Mouse (Mus musculus) CH12.LX (cell line): Measurements from ENCODE around the gene Casz1. TPM values are rescaled to one million over a fixed set of nuclear protein-coding genes. Genes with fewer than 3 reads are reported as not detected.

Experiments used
- DNase-seq: peaks from one replicate; pipeline ENCODE4 v3.0.0-alpha.2; 2013; ENCODE audit errors: extremely low read depth
- H3K27ac ChIP-seq: 2 replicates; pipeline ENCODE4 v1.5.1; 2012; ENCODE audit warnings: low read depth, mild to moderate bottlenecking, control low read depth, moderate library complexity; ENCODE audit not compliant: insufficient read depth
- H3K27me3 ChIP-seq: replicated peaks from 2 replicates; pipeline ENCODE3; 2012; ENCODE audit warnings: inconsistent platforms
- H3K36me3 ChIP-seq, 2 experiments: replicated peaks in 1 of 2; 2 replicates each; pipeline versions ENCODE3 to v1.6.1; 2012; ENCODE audit warnings: inconsistent platforms in 1 of 2, low read length in 1 of 2, mild to moderate bottlenecking in 1 of 2, mixed read lengths in 1 of 2, moderate library complexity in 1 of 2; ENCODE audit not compliant: control insufficient read depth in 1 of 2, insufficient read depth in 1 of 2
- H3K4me1 ChIP-seq, 2 experiments: 2 replicates each; pipeline ENCODE4 v1.6.1; 2012; ENCODE audit warnings: inconsistent platforms in 1 of 2, moderate library complexity in 1 of 2; ENCODE audit not compliant: insufficient read depth in 2 of 2, control insufficient read depth in 1 of 2
- H3K4me2 ChIP-seq: 2 replicates; pipeline ENCODE4 v1.6.1; 2012; ENCODE audit warnings: low read depth, mild to moderate bottlenecking, control low read depth; ENCODE audit not compliant: poor library complexity, insufficient read depth, severe bottlenecking
- H3K4me3 ChIP-seq, 3 experiments: fragments of 150-350 bp in 1 of 3; sonication (generic) in 1 of 3; replicated peaks in 1 of 3; 2 replicates each; pipeline versions ENCODE3 to v1.5.1; 2011 to 2012; ENCODE audit warnings: low read depth in 2 of 3, low read length in 2 of 3, mild to moderate bottlenecking in 2 of 3, moderate library complexity in 2 of 3, control low read depth in 1 of 3, improper control_type of control experiment in 1 of 3, inconsistent platforms in 1 of 3, mixed read lengths in 1 of 3; ENCODE audit not compliant: poor library complexity in 1 of 3
- H3K79me2 ChIP-seq: replicated peaks from 2 replicates; pipeline ENCODE4 v1.6.1; 2012; ENCODE audit warnings: mild to moderate bottlenecking, moderate library complexity; ENCODE audit not compliant: control insufficient read depth, poor library complexity, insufficient read depth, severe bottlenecking; ENCODE audit errors: extremely low read depth
- H3K9ac ChIP-seq: 2 replicates; pipeline ENCODE4 v1.6.1; 2012; ENCODE audit warnings: low read depth, mild to moderate bottlenecking, control low read depth, moderate library complexity; ENCODE audit not compliant: insufficient read depth
- H3K9me3 ChIP-seq: replicated peaks from 2 replicates; pipeline ENCODE3; 2012; ENCODE audit warnings: low read length, inconsistent platforms, mixed read lengths
- BHLHE40 ChIP-seq: IDR thresholded peaks from 2 replicates; pipeline ENCODE4 v1.6.1; 2011; ENCODE audit warnings: mild to moderate bottlenecking, low read depth, low read length, improper control_type of control experiment
- CHD1 ChIP-seq: IDR thresholded peaks from 2 replicates; pipeline ENCODE4 v1.6.1; 2012; ENCODE audit warnings: low read depth, low read length, improper control_type of control experiment, inconsistent platforms
- CHD2 ChIP-seq: IDR thresholded peaks from 2 replicates; pipeline ENCODE4 v1.6.1; 2011; ENCODE audit warnings: low read length, improper control_type of control experiment
- EP300 ChIP-seq: IDR thresholded peaks from 2 replicates; pipeline ENCODE4 v1.6.1; 2011; ENCODE audit warnings: low read length, improper control_type of control experiment
- ETS1 ChIP-seq: conservative IDR thresholded peaks from 2 replicates; pipeline ENCODE4 v1.6.1; 2012; ENCODE audit warnings: low read depth, mild to moderate bottlenecking, inconsistent platforms, low read length, improper control_type of control experiment, moderate library complexity
- GABPA ChIP-seq: IDR thresholded peaks from 2 replicates; pipeline ENCODE4 v1.6.1; 2012; ENCODE audit warnings: low read depth, low read length, improper control_type of control experiment, inconsistent platforms; ENCODE audit not compliant: insufficient replicate concordance
- HCFC1 ChIP-seq: IDR thresholded peaks from 2 replicates; pipeline ENCODE4 v1.6.1; 2012; ENCODE audit warnings: low read depth, mild to moderate bottlenecking, inconsistent platforms, low read length, improper control_type of control experiment
- IRF4 ChIP-seq: IDR thresholded peaks from 2 replicates; pipeline ENCODE4 v1.6.1; 2014; ENCODE audit warnings: low read depth, mild to moderate bottlenecking, inconsistent platforms, low read length, improper control_type of control experiment
- JUND ChIP-seq: conservative IDR thresholded peaks from 2 replicates; pipeline ENCODE4 v1.6.1; 2011; ENCODE audit warnings: low read depth, low read length, improper control_type of control experiment
- KAT2A ChIP-seq: IDR thresholded peaks from 2 replicates; pipeline ENCODE4 v1.6.1; 2012; ENCODE audit warnings: low read length, improper control_type of control experiment, inconsistent platforms; ENCODE audit not compliant: insufficient replicate concordance
- MXI1 ChIP-seq: IDR thresholded peaks from 2 replicates; pipeline ENCODE4 v1.6.1; 2011; ENCODE audit warnings: mild to moderate bottlenecking, low read depth, low read length, improper control_type of control experiment
- MYC ChIP-seq: IDR thresholded peaks from 2 replicates; pipeline ENCODE4 v1.6.1; 2011; ENCODE audit warnings: low read depth, mild to moderate bottlenecking, improper control_type of control experiment, low read length
- NRF1 ChIP-seq: IDR thresholded peaks from 2 replicates; pipeline ENCODE4 v1.6.1; 2014; ENCODE audit warnings: low read depth, mild to moderate bottlenecking, inconsistent platforms, low read length, improper control_type of control experiment, moderate library complexity
- PAX5 ChIP-seq: IDR thresholded peaks from 2 replicates; pipeline ENCODE4 v1.6.1; 2012; ENCODE audit warnings: low read length, inconsistent platforms, mixed read lengths
- POLR2A ChIP-seq: IDR thresholded peaks from 2 replicates; pipeline ENCODE4 v1.6.1; 2011; ENCODE audit warnings: low read depth, mild to moderate bottlenecking, improper control_type of control experiment, low read length
- POLR2AphosphoS2 ChIP-seq: IDR thresholded peaks from 2 replicates; pipeline ENCODE4 v1.6.1; 2011; ENCODE audit warnings: low read depth, low read length, improper control_type of control experiment
- RCOR1 ChIP-seq: conservative IDR thresholded peaks from 2 replicates; pipeline ENCODE4 v1.6.1; 2012; ENCODE audit warnings: low read depth, mild to moderate bottlenecking, inconsistent platforms, low read length, improper control_type of control experiment
- SMC3 ChIP-seq: IDR thresholded peaks from 2 replicates; pipeline ENCODE4 v1.6.1; 2011; ENCODE audit warnings: low read depth, low read length, improper control_type of control experiment
- TCF12 ChIP-seq: IDR thresholded peaks from 2 replicates; pipeline ENCODE4 v1.6.1; 2014; ENCODE audit warnings: low read depth, mild to moderate bottlenecking, inconsistent platforms, low read length, improper control_type of control experiment
- UBTF ChIP-seq: IDR thresholded peaks from 2 replicates; pipeline ENCODE4 v1.6.1; 2012; ENCODE audit warnings: low read depth, mild to moderate bottlenecking, inconsistent platforms, low read length, improper control_type of control experiment, moderate library complexity
- USF1 ChIP-seq: IDR thresholded peaks from 2 replicates; pipeline ENCODE4 v1.6.1; 2014; ENCODE audit warnings: low read depth, mild to moderate bottlenecking, inconsistent platforms, low read length, improper control_type of control experiment
- ZC3H11A ChIP-seq: IDR thresholded peaks from 2 replicates; pipeline ENCODE4 v1.6.1; 2012; ENCODE audit warnings: low read depth, mild to moderate bottlenecking, inconsistent platforms, low read length, improper control_type of control experiment
- ZKSCAN1 ChIP-seq: IDR thresholded peaks from 2 replicates; pipeline ENCODE4 v1.6.1; 2012; ENCODE audit warnings: low read depth, inconsistent platforms, low read length, improper control_type of control experiment, borderline replicate concordance
- ZNF384 ChIP-seq: IDR thresholded peaks from 2 replicates; pipeline ENCODE4 v1.6.1; 2012; ENCODE audit warnings: low read depth, low read length, improper control_type of control experiment, inconsistent platforms
- dilution Hi-C: fragments of 300-500 bp; cut with MboI; formaldehyde crosslinking; loops from 2 replicates; pipeline ENCODE4 v1.14.3; 2020; ENCODE audit warnings: low sequenced_read_pairs; ENCODE audit not compliant: extremely low pct_unique_long_range_greater_than_20kb, extremely low pct_ligation_motif_present
- in situ Hi-C: fragments of 300-500 bp; cut with MboI; formaldehyde crosslinking; loops from 3 replicates; pipeline ENCODE4 v1.14.3; 2019; ENCODE audit warnings: low sequenced_read_pairs, low pct_ligation_motif_present, low pct_unique_long_range_greater_than_20kb, mixed read lengths
- polyA plus RNA-seq: library from polyadenylated mRNA; unstranded; fragments of >175 nt; gene quantifications from 2 replicates; pipeline ENCODE4 v1.2.1, GENCODE M21; 2012; ENCODE audit warnings: low read depth; ENCODE audit not compliant: insufficient read length
- total RNA-seq, 2 experiments: library from RNA; depleted of rRNA; stranded (reverse); fragments of 300-350 nt in 1 of 2; fragments of >200 nt in 1 of 2; gene quantifications; 2 replicates each; pipeline ENCODE4 v1.2.3; 2012 to 2014

The Casz1 gene
- total and polyA plus RNA-seq, 3 experiments, result 0.12 to 0.36 (median 0.17) TPM

- H3K27me3 ChIP-seq, result peaks cover 91% of the 10 kb centered on the region
These were observed 81.8 kb downstream of the Casz1 start for GRCm38 (mm10) chr4:148885921-148886540.

GRCm38 (mm10) chr4:148888229-148888628 lies 84.0 kb downstream of the Casz1 start:
- H3K4me3 ChIP-seq, result no peak overlapping the region
- H3K27me3 ChIP-seq, result peaks cover 89% of the 10 kb centered on the region
- no peaks in the 10 kb centered on the region for H3K9me3 ChIP-seq
- TF ChIP-seq UBTF (no peak), NRF1 (no peak), ZC3H11A (no peak)
- TF ChIP-seq, all 38 proteins: peak for 0
- no peak overlapping the region for H3K9ac ChIP-seq
- no peaks in the 10 kb centered on the region for H3K4me1 ChIP-seq
- no peak overlapping the region for H3K4me2 ChIP-seq
- H3K27ac ChIP-seq, result no peak overlapping the region
- dilution Hi-C loops, result no loop called here
- H3K36me3 ChIP-seq, result no peaks in the 10 kb centered on the region
- H3K79me2 ChIP-seq, result no peaks in the 10 kb centered on the region
- in situ Hi-C loops, result no loop called here
- no peak for DNase-seq

More at GRCm38 (mm10) chr4:148885921-148886540, 81.8 kb downstream of the Casz1 start:
- Histone ChIP-seq H3K4me3 (no peak overlapping the region), H3K4me1 (no peaks in the 10 kb centered on the region), H3K9me3 (no peaks in the 10 kb centered on the region), H3K36me3 (no peaks in the 10 kb centered on the region), H3K4me2 (no peak overlapping the region), H3K27ac (no peak overlapping the region), H3K79me2 (no peaks in the 10 kb centered on the region), H3K9ac (no peak overlapping the region)
- in situ Hi-C loops, result no loop called here
- TF ChIP-seq TCF12 (no peak), MYC (no peak), NRF1 (no peak), EP300 (no peak), IRF4 (no peak)
- dilution Hi-C loops, result no loop called here
- no peak for DNase-seq

- in situ Hi-C loops, result no loop called here
- dilution Hi-C loops, result no loop called here
These were observed 84.8 kb downstream of the Casz1 start for GRCm38 (mm10) chr4:148889011-148889410.

More at GRCm38 (mm10) chr4:148889011-148889410, 84.8 kb downstream of the Casz1 start:
- Histone ChIP-seq H3K36me3 (no peaks in the 10 kb centered on the region), H3K4me2 (no peak overlapping the region), H3K9ac (no peak overlapping the region), H3K4me1 (no peaks in the 10 kb centered on the region), H3K4me3 (no peak overlapping the region), H3K79me2 (no peaks in the 10 kb centered on the region), H3K9me3 (no peaks in the 10 kb centered on the region), H3K27ac (no peak overlapping the region), H3K27me3 (peaks cover 89% of the 10 kb centered on the region)
- no peak for TF ChIP-seq USF1
- TF ChIP-seq JUND, result no peak
- TF ChIP-seq MYC, result no peak
- no peak for TF ChIP-seq BHLHE40
- no peak for TF ChIP-seq EP300
- no peak for TF ChIP-seq ZNF384
- no peak for TF ChIP-seq CHD2
- no peak for TF ChIP-seq MXI1
- no peak for TF ChIP-seq POLR2A
- no peak for TF ChIP-seq CHD1
- TF ChIP-seq GABPA, result no peak
- no peak for TF ChIP-seq HCFC1
- TF ChIP-seq POLR2AphosphoS2, result no peak
- no peak for TF ChIP-seq RCOR1
- no peak for TF ChIP-seq SMC3
- no peak for TF ChIP-seq PAX5
- no peak for TF ChIP-seq ZKSCAN1
- TF ChIP-seq ETS1, result no peak
- no peak for TF ChIP-seq KAT2A
- no peak for DNase-seq
